Mouse (Mus musculus) embryo, embryonic 9.5 days (tissue): ENCODE data around the gene Map3k19.

Experiments
- DNase-seq: peaks from one replicate; pipeline ENCODE4 v3.0.0-alpha.2; 2017; ENCODE audit errors: extremely low spot score

The Map3k19 gene

DNA sequence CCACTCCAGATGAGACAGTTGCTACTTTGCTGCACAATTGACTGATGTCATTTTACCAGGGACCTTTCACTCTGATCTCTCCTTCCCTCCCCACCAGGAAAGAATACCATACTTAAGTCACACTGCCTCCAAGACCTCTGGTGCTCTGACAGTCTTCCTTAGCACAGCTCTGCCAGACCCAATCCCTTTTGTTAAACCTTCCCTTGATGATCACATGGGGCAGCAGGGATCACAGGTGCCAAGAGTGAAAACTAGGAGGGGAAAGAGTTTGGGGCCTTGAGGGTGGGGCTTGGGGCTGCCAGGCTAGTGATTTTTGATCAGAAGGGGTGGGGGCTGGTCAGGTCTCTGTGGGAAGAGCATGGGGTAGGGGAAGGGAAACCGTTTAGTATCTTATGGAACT lies 58.1 kb downstream of the Map3k19 start:
- no peak for DNase-seq

DNA sequence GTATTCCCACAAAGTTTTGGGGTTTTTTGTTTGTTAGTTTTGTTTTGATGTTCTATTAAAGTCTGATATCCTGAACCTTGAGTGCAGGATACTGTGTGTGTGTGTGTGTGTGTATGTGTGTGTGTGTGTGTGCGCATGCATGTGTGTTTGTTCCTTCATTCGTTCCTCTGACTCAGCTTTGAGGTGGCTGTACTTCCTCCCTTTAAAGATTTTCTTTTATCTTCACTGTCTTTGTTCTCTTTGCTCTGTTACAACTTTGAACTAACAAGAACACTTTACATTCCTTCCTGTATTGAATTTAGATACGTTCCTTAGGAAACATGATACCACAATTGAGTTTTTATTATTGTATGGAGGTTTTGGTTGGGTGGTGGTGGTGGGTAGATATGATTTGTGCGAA lies 58.5 kb downstream of the Map3k19 start:
- no peak for DNase-seq

- no peak for DNase-seq
These were observed 59.6 kb downstream of the Map3k19 start for GRCm38 (mm10) chr1:127795087-127795769.

DNA sequence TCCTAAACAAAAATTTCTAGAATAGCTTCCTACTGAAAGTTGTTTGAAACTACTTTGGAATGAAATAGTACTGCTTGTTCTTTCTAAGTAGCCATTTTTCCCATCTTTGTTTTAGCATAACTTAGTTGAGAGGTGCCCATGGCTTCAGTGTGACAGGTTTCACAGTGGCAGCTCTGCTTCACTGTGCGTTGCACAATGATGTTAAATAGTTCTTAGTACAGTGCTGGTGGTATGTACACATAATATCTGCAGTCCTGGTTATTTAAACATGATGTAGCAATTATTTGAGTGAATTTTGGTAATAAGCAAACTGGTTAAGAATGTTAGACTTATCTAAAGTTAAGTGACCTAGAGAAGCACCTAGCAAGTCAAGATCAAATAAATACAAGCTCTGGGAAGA lies 61.4 kb downstream of the Map3k19 start:
- DNase-seq, result no peak

DNA sequence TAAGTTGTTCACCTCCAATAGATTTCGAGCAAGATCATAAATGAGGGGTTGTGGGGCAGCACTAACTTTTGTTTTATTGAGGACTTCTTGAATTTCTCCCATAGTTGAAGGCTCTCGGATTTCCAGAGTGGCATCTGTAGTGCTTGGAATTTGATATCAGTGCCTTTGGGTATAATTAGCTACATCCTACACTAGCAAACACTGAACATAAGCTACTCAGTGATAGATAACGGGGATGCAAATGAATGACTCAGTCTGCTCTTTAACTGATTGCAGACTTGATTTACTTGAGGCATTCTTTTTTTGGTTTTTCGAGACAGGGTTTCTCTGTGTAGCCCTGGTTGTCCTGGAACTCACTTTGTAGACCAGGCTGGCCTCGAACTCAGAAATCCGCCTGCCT lies 65.9 kb downstream of the Map3k19 start:
- no peak for DNase-seq

- DNase-seq, result no peak
These were observed 68.9 kb downstream of the Map3k19 start for GRCm38 (mm10) chr1:127785882-127786281.

DNA sequence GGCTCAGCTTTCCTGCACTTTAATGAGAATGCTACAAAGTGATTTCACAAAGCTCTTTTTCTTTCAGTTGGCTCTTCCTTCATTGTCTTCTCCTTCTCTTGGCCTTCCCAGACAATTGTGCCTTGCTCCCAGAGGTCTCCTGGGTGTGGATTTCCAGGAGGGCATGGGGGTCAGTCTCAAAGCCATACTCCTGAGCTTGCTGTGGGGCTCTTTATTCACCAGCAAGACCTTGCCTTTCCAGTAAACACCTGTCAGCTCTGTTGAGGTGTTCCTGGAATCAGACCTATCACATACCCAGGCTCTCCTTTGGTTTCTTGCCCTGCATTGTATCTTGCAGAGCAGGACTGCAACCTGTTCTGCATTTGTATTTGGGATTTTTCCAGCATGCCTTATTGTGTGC lies 71.0 kb downstream of the Map3k19 start:
- no peak for DNase-seq

GRCm38 (mm10) chr1:127780849-127781248 lies 74.0 kb downstream of the Map3k19 start:
- no peak for DNase-seq

DNA sequence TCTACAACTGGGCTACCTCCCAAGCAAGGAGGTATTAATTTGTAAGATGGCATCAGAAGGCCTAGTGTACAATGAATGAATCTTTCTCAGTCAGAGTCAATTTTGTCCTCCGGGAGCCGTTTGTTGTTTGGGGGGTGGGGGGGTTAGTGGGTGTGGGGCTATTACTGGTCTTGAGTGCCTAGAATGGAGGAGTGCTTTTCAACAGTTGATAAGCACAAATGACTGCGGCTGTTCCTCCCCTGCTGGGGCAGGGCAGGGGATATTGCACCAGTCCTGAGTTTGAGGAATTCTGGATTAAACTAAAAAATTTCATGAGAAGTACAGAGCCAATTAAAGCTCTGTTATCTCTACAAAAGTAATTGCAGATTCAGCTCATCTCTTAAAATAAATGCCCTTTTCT lies 74.7 kb downstream of the Map3k19 start:
- DNase-seq, result no peak

DNA sequence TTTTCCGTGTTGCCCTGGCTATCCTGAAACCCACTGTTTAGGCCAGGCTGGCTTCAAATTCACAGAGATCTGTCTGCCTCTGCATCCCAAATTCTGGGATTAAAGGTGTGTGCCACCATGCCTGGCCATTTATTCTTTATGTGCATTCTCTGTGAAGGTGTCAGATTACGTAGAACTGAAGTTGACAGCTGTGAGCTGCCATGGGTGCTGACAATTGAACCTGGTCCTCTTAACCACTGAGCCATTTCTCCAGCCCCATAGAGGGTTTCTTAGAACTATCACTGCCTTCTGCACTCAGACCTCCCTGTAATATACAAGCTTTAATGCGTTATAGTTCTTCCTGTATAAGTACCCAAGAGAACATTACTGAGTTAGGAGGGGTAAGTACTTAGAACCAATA lies 76.2 kb downstream of the Map3k19 start:
- no peak for DNase-seq

GRCm38 (mm10) chr1:127776246-127776645 lies 78.6 kb downstream of the Map3k19 start:
- DNase-seq, result no peak

GRCm38 (mm10) chr1:127775206-127775720 lies 79.6 kb downstream of the Map3k19 start:
- DNase-seq, result no peak

- no peak for DNase-seq
These were observed 80.3 kb downstream of the Map3k19 start for GRCm38 (mm10) chr1:127774501-127774880.

DNA sequence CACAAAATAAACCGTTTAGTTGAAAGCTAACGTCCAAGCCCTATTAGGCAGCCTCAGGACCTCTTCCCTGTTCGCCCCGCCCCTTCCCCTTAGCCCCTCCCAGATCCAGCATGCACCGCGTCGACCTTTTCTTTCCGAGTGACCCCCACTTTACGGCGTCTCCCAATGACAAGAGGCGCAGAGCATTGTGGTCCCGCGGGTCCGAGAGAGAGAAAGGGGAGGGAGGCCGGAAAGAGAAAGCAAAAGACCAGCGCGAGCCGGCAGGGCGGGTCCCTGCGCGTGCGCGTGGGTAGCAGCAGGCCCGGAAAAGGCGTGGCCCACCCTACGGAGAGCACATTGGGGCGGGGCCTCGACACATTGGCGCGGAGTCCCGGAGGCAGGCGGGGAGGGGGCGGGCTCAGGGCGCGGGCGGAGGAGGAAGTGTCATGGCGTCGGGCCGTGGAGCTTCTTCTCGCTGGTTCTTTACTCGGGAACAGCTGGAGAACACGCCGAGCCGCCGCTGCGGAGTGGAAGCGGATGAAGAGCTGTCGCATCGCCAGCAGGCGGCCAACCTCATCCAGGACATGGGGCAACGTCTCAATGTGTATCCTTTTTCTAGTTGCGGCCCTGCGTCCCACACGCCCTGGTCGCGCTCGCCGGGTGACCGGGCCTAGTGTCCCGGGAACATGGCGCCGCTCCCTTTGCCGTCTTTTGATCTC lies 80.9 kb downstream of the Map3k19 start, which contains the start of gene Ccnt2:
TSS of gene Ccnt2 (plus strand) at position 362 of the 698 bp plus-strand sequence.
- DNase-seq, result peak; percentile 99

DNA sequence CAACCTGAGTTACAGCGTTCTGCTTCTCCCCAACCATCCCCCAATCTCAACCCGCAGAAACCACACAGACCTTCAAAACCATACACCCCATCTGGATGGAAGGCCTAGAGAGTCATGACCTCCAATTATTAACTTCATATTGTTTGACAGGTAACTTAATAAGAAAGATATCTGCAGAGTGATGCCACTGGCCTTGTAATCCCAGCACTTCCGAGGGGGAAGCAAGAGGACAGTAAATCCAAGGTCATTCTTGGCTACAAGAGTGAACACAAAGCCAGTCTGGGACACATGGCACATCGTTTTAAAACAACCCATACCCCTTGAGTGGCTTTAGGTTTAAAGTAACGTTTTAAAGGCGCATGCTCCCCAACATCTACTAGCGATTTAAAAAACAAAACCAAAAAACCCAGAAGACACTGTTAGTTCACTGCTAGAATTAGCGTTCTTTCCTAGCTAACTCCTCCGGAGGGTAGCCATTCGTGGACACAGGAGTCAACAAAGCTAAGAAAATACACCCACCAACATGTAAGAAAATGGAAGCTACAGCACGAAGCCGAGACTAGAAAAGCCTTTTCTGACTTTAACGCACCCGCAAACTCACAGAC lies 81.5 kb downstream of the Map3k19 start:
- DNase-seq, result no peak

GRCm38 (mm10) chr1:127766741-127767140 lies 88.1 kb downstream of the Map3k19 start:
- DNase-seq, result no peak

GRCm38 (mm10) chr1:127765468-127765867 lies 89.4 kb downstream of the Map3k19 start:
- no peak for DNase-seq
